Mouse (Mus musculus): ENCODE data around the gene Copb1. TPM values are rescaled to one million over a fixed set of nuclear protein-coding genes. Genes with fewer than 3 reads are reported as not detected.

The Copb1 gene
- polyA plus RNA-seq, 1 experiment from 2014 or later, result 129 TPM

- H3K4me1 ChIP-seq (ENCODE audit: insufficient read depth), result no peaks in the 10 kb centered on the region
- no peaks in the 10 kb centered on the region for H3K36me3 ChIP-seq (ENCODE audit: insufficient read depth)
- no peak for TF ChIP-seq CTCF (IDR thresholded peaks at IDR 0.05; ENCODE audit: low read depth)
- ATAC-seq (ENCODE audit: insufficient read depth), result 0 out of 2 replicates have a peak, but pooled peaks have one; percentile 18
- H3K4me2 ChIP-seq, result peak overlapping the region; percentile 50; the same call in 1 of the 2 replicates
- H3K27ac ChIP-seq (ENCODE audit: low read depth), result no peak overlapping the region
- no peak for DNase-seq
- no peaks in the 10 kb centered on the region for H3K27me3 ChIP-seq (ENCODE audit: insufficient read depth, low read length)
- WGBS, result 51% methylated on average over 15 of the region's 15 CpGs
- H3K4me3 ChIP-seq (ENCODE audit: low read depth, low read length), result no peak overlapping the region
- H3K9me3 ChIP-seq (ENCODE audit: low read depth, low read length), result no peaks in the 10 kb centered on the region
- no peak overlapping the region for H3K9ac ChIP-seq
Measured at GRCm38 (mm10) chr7:114291461-114292335, 37.2 kb upstream of the Copb1 start.

- H3K27ac ChIP-seq (ENCODE audit: low read depth), result no peak overlapping the region
- no peaks in the 10 kb centered on the region for H3K4me1 ChIP-seq (ENCODE audit: insufficient read depth)
- H3K9me3 ChIP-seq (ENCODE audit: low read depth, low read length), result no peaks in the 10 kb centered on the region
- H3K4me3 ChIP-seq (ENCODE audit: low read depth, low read length), result no peak overlapping the region
- no peaks in the 10 kb centered on the region for H3K27me3 ChIP-seq (ENCODE audit: insufficient read depth, low read length)
- no peak overlapping the region for H3K4me2 ChIP-seq
- H3K9ac ChIP-seq, result no peak overlapping the region
- no peaks in the 10 kb centered on the region for H3K36me3 ChIP-seq (ENCODE audit: insufficient read depth)
- TF ChIP-seq CTCF (IDR thresholded peaks at IDR 0.05; ENCODE audit: low read depth), result no peak
- WGBS, result 55% methylated on average over 5 of the region's 5 CpGs
- ATAC-seq (ENCODE audit: insufficient read depth), result no peak
- no peak for DNase-seq
Measured at GRCm38 (mm10) chr7:114290078-114290506, 35.6 kb upstream of the Copb1 start.

- TF ChIP-seq CTCF (IDR thresholded peaks at IDR 0.05; ENCODE audit: low read depth), result no peak
- Histone ChIP-seq H3K4me2 (no peak overlapping the region), H3K9ac (no peak overlapping the region), H3K4me3 (ENCODE audit: low read depth, low read length) (no peak overlapping the region), H3K4me1 (ENCODE audit: insufficient read depth) (no peaks in the 10 kb centered on the region), H3K36me3 (ENCODE audit: insufficient read depth) (no peaks in the 10 kb centered on the region), H3K27me3 (ENCODE audit: insufficient read depth, low read length) (no peaks in the 10 kb centered on the region), H3K27ac (ENCODE audit: low read depth) (no peak overlapping the region), H3K9me3 (ENCODE audit: low read depth, low read length) (no peaks in the 10 kb centered on the region)
- no peak for ATAC-seq (ENCODE audit: insufficient read depth)
- WGBS, result 86% methylated on average over 14 of the region's 14 CpGs
- no peak for DNase-seq
Measured at GRCm38 (mm10) chr7:114284296-114284910, 29.9 kb upstream of the Copb1 start.

GRCm38 (mm10) chr7:114283006-114283405, 28.5 kb upstream of the Copb1 start:
- H3K9ac ChIP-seq, result no peak overlapping the region
- no peaks in the 10 kb centered on the region for H3K9me3 ChIP-seq (ENCODE audit: low read depth, low read length)
- DNase-seq, result no peak
- ATAC-seq (ENCODE audit: insufficient read depth), result no peak
- H3K4me2 ChIP-seq, result no peak overlapping the region
- no peak overlapping the region for H3K4me3 ChIP-seq (ENCODE audit: low read depth, low read length)
- H3K4me1 ChIP-seq (ENCODE audit: insufficient read depth), result no peaks in the 10 kb centered on the region
- no peaks in the 10 kb centered on the region for H3K36me3 ChIP-seq (ENCODE audit: insufficient read depth)
- H3K27ac ChIP-seq (ENCODE audit: low read depth), result no peak overlapping the region
- WGBS, result 71% methylated on average over 9 of the region's 9 CpGs
- no peak for TF ChIP-seq CTCF (IDR thresholded peaks at IDR 0.05; ENCODE audit: low read depth)
- no peaks in the 10 kb centered on the region for H3K27me3 ChIP-seq (ENCODE audit: insufficient read depth, low read length)

GRCm38 (mm10) chr7:114281671-114282070, 27.2 kb upstream of the Copb1 start:
- no peak overlapping the region for H3K9ac ChIP-seq
- no peaks in the 10 kb centered on the region for H3K27me3 ChIP-seq (ENCODE audit: insufficient read depth, low read length)
- no peak overlapping the region for H3K27ac ChIP-seq (ENCODE audit: low read depth)
- no peaks in the 10 kb centered on the region for H3K4me1 ChIP-seq (ENCODE audit: insufficient read depth)
- DNase-seq, result peak; percentile 76
- H3K36me3 ChIP-seq (ENCODE audit: insufficient read depth), result no peaks in the 10 kb centered on the region
- ATAC-seq (ENCODE audit: insufficient read depth), result no peak
- H3K4me2 ChIP-seq, result no peak overlapping the region
- 52% methylated on average over 3 of the region's 3 CpGs for WGBS
- no peaks in the 10 kb centered on the region for H3K9me3 ChIP-seq (ENCODE audit: low read depth, low read length)
- TF ChIP-seq CTCF (IDR thresholded peaks at IDR 0.05; ENCODE audit: low read depth), result peak; percentile 68
- H3K4me3 ChIP-seq (ENCODE audit: low read depth, low read length), result no peak overlapping the region

- Histone ChIP-seq H3K4me1 (ENCODE audit: insufficient read depth) (peaks cover 3% of the 10 kb centered on the region; the same call in 1 of the 2 replicates), H3K4me2 (peak within 1 kb of the TSS; percentile 90), H3K9me3 (ENCODE audit: low read depth, low read length) (no peaks in the 10 kb centered on the region), H3K4me3 (ENCODE audit: low read depth, low read length) (peak within 1 kb of the TSS; percentile 88), H3K27ac (ENCODE audit: low read depth) (peak within 1 kb of the TSS; percentile 31; the same call in 1 of the 2 replicates), H3K27me3 (ENCODE audit: insufficient read depth, low read length) (no peaks in the 10 kb centered on the region), H3K9ac (peak within 1 kb of the TSS; percentile 85), H3K36me3 (ENCODE audit: insufficient read depth) (peaks cover 32% of the 10 kb centered on the region)
- TF ChIP-seq CTCF (IDR thresholded peaks at IDR 0.05; ENCODE audit: low read depth), result peak; percentile 68
- peak; percentile 100 for DNase-seq
- under 1% methylated on average over 39 of the region's 39 CpGs for WGBS
- peak; percentile 94 for ATAC-seq (ENCODE audit: insufficient read depth)
Measured at GRCm38 (mm10) chr7:114276005-114276752, 21.7 kb upstream of the Copb1 start, which contains the start of gene Psma1. Gene Psma1 (minus strand): TSS chr7:114276118.

Measured in lung, embryonic 14.5 days (tissue).